Mouse (Mus musculus): ENCODE measurements at regions not wholly inside any gene's neighbourhood (a gene's known extent, or its start where the extent isn't known, plus 50 kb on each side); places are given as distances from the start of the nearest gene placed in this dataset.
A peak's percentile ranks its signal among the peaks of the same experiment; 100 is the strongest.

GRCm38 (mm10) chr2:166274016-166274346 is 118.5 kb upstream of the Sulf2 start:
- TF ChIP-seq CHD2 (IDR thresholded peaks at IDR 0.05; ENCODE audit: low read depth, low read length), result no peak
- no peak for TF ChIP-seq ZNF384 (IDR thresholded peaks at IDR 0.05; ENCODE audit: low read depth, low read length)
- TF ChIP-seq HCFC1 (IDR thresholded peaks at IDR 0.05; ENCODE audit: borderline replicate concordance, insufficient read depth, low read length), result no peak
- TF ChIP-seq MAFK (IDR thresholded peaks at IDR 0.05; ENCODE audit: insufficient read depth, low read depth, low read length), result no peak
- no peak for TF ChIP-seq ZC3H11A (IDR thresholded peaks at IDR 0.05; ENCODE audit: borderline replicate concordance, low read depth, low read length)
- peaks cover 0 to 5% of the 10 kb centered on the region in 2 experiments; a peak in 1 of 4 replicates for H3K4me1 ChIP-seq (ENCODE audit: control insufficient read depth in 2 of 2, insufficient read depth in 2 of 2, low read length in 2 of 2, poor library complexity in 1 of 2)
- no peak overlapping the region for H3K4me3 ChIP-seq (ENCODE audit: insufficient read depth in 1 of 2, low read depth in 1 of 2, low read length in 2 of 2, poor library complexity in 1 of 2, severe bottlenecking in 1 of 2)
- H3K36me3 ChIP-seq (ENCODE audit: control insufficient read depth, insufficient read depth, low read length, poor library complexity, severe bottlenecking), result no peaks in the 10 kb centered on the region
- in situ Hi-C loops (cut with MboI; ENCODE audit: low sequenced_read_pairs in 2 of 2, unreplicated experiment in 2 of 2), result no loop called here
- no peak for DNase-seq (ENCODE audit: low read depth, low spot score)
- no peak overlapping the region for H3K27ac ChIP-seq (ENCODE audit: insufficient read depth, low read depth, low read length, poor library complexity, severe bottlenecking)
- no peak overlapping the region for H3K9ac ChIP-seq (ENCODE audit: insufficient read depth, low read depth, low read length, poor library complexity, severe bottlenecking)
- H3K9me3 ChIP-seq (ENCODE audit: control insufficient read depth, insufficient read depth, low read depth, low read length), result no peaks in the 10 kb centered on the region

DNA sequence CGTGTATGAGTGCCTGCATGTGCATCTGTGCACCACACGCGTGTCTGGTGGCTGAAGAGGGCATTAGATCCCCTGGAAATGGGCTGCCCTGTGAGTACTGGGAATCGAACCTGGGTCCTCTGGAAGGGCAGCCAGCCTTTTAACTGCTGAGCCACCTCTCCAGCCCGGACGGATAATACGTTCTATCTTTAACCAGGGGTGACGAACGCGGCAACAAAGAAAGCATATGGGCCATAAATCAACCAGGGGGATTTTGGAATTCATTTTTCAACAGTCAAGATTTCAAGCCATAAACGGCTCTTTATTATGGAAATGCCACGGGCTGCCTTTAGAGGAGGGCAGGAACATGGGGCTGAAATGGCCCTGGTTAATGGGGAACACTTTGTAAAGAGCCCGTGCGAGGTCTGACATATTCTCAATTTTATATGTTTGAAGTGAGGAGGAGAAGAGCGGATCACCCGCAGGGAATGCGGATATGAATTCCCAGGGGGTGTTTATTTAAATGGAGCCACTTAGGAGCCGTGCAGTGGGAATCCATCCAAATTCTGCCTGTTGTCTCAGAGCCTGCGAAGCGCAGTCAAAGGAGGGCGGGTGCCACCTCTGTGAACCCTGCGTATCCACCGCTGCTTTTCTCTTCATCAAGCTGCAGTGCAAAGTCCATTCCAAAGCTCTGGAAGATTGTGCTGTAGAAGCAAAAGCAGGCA is 118.0 kb upstream of the Sulf2 start:
- Histone ChIP-seq H3K4me1 (ENCODE audit: control insufficient read depth in 2 of 2, insufficient read depth in 2 of 2, low read length in 2 of 2, poor library complexity in 1 of 2) (peaks cover 0 to 5% of the 10 kb centered on the region in 2 experiments; a peak in 1 of 4 replicates), H3K9ac (ENCODE audit: insufficient read depth, low read depth, low read length, poor library complexity, severe bottlenecking) (no peak overlapping the region), H3K4me3 (ENCODE audit: insufficient read depth in 1 of 2, low read depth in 1 of 2, low read length in 2 of 2, poor library complexity in 1 of 2, severe bottlenecking in 1 of 2) (no peak overlapping the region), H3K27ac (ENCODE audit: insufficient read depth, low read depth, low read length, poor library complexity, severe bottlenecking) (no peak overlapping the region), H3K9me3 (ENCODE audit: control insufficient read depth, insufficient read depth, low read depth, low read length) (no peaks in the 10 kb centered on the region), H3K36me3 (ENCODE audit: control insufficient read depth, insufficient read depth, low read length, poor library complexity, severe bottlenecking) (no peaks in the 10 kb centered on the region)
- TF ChIP-seq MAFK (IDR thresholded peaks at IDR 0.05; ENCODE audit: insufficient read depth, low read depth, low read length) (no peak), ZC3H11A (IDR thresholded peaks at IDR 0.05; ENCODE audit: borderline replicate concordance, low read depth, low read length) (no peak), ZNF384 (IDR thresholded peaks at IDR 0.05; ENCODE audit: low read depth, low read length) (no peak), HCFC1 (IDR thresholded peaks at IDR 0.05; ENCODE audit: borderline replicate concordance, insufficient read depth, low read length) (no peak), CHD2 (IDR thresholded peaks at IDR 0.05; ENCODE audit: low read depth, low read length) (no peak)
- in situ Hi-C loops (cut with MboI; ENCODE audit: low sequenced_read_pairs in 2 of 2, unreplicated experiment in 2 of 2), result no loop called here
- DNase-seq (ENCODE audit: low read depth, low spot score), result no peak

DNA sequence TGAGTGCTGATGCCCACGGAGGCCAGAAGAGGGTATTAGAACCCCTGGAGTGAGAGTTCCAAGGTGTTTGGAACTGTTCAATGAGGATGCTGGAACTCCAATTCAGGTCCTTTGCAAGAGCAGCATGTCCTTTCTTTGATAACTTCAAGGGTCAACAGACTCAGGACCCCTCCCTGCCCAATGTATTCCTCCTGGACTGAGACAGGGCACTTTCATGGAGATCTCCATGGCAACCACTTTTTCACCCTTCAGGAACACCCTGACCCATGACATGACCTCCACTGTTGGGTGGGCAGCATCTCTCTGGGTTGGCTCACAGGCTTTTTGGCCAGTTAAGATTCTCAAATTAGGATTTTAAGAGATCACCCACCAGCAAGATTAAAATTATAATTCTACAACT is 117.4 kb upstream of the Sulf2 start:
- in situ Hi-C loops (cut with MboI; ENCODE audit: low sequenced_read_pairs in 2 of 2, unreplicated experiment in 2 of 2), result no loop called here
- DNase-seq (ENCODE audit: low read depth, low spot score), result no peak
- H3K27ac ChIP-seq (ENCODE audit: insufficient read depth, low read depth, low read length, poor library complexity, severe bottlenecking), result no peak overlapping the region
- H3K4me3 ChIP-seq (ENCODE audit: insufficient read depth in 1 of 2, low read depth in 1 of 2, low read length in 2 of 2, poor library complexity in 1 of 2, severe bottlenecking in 1 of 2), result no peak overlapping the region
- TF ChIP-seq CHD2 (IDR thresholded peaks at IDR 0.05; ENCODE audit: low read depth, low read length) (no peak), ZC3H11A (IDR thresholded peaks at IDR 0.05; ENCODE audit: borderline replicate concordance, low read depth, low read length) (no peak), MAFK (IDR thresholded peaks at IDR 0.05; ENCODE audit: insufficient read depth, low read depth, low read length) (no peak), ZNF384 (IDR thresholded peaks at IDR 0.05; ENCODE audit: low read depth, low read length) (no peak), HCFC1 (IDR thresholded peaks at IDR 0.05; ENCODE audit: borderline replicate concordance, insufficient read depth, low read length) (no peak)
- H3K9ac ChIP-seq (ENCODE audit: insufficient read depth, low read depth, low read length, poor library complexity, severe bottlenecking), result no peak overlapping the region
- peaks cover 0 to 6% of the 10 kb centered on the region in 2 experiments; a peak in 1 of 4 replicates for H3K4me1 ChIP-seq (ENCODE audit: control insufficient read depth in 2 of 2, insufficient read depth in 2 of 2, low read length in 2 of 2, poor library complexity in 1 of 2)
- no peaks in the 10 kb centered on the region for H3K36me3 ChIP-seq (ENCODE audit: control insufficient read depth, insufficient read depth, low read length, poor library complexity, severe bottlenecking)
- no peaks in the 10 kb centered on the region for H3K9me3 ChIP-seq (ENCODE audit: control insufficient read depth, insufficient read depth, low read depth, low read length)

DNA sequence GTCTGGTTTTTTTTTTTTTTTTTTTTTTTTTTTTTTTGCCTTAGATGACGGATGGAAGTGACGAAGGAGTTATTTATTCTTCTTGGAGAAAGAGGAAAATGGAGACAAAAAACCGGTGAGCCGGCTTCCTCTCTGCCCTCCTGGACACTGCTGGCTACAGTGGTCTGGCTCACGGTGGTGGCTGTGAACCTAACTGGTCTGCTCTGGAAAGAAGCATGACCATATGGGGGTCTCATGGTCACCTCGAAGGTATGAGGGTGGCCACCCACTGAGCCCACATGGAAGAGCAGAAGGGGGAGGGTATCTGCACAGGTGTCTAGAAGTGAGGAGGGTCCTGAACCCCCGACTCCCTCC is 116.7 kb upstream of the Sulf2 start:
- no peaks in the 10 kb centered on the region for H3K9me3 ChIP-seq (ENCODE audit: control insufficient read depth, insufficient read depth, low read depth, low read length)
- TF ChIP-seq ZNF384 (IDR thresholded peaks at IDR 0.05; ENCODE audit: low read depth, low read length), result 0 out of 2 replicates have a peak, but pooled peaks have one; percentile 18
- no peak for TF ChIP-seq HCFC1 (IDR thresholded peaks at IDR 0.05; ENCODE audit: borderline replicate concordance, insufficient read depth, low read length)
- no peak for TF ChIP-seq ZC3H11A (IDR thresholded peaks at IDR 0.05; ENCODE audit: borderline replicate concordance, low read depth, low read length)
- H3K36me3 ChIP-seq (ENCODE audit: control insufficient read depth, insufficient read depth, low read length, poor library complexity, severe bottlenecking), result no peaks in the 10 kb centered on the region
- no peak overlapping the region for H3K4me3 ChIP-seq (ENCODE audit: insufficient read depth in 1 of 2, low read depth in 1 of 2, low read length in 2 of 2, poor library complexity in 1 of 2, severe bottlenecking in 1 of 2)
- H3K27ac ChIP-seq (ENCODE audit: insufficient read depth, low read depth, low read length, poor library complexity, severe bottlenecking), result no peak overlapping the region
- peaks cover 0 to 12% of the 10 kb centered on the region in 2 experiments; a peak in 2 of 4 replicates for H3K4me1 ChIP-seq (ENCODE audit: control insufficient read depth in 2 of 2, insufficient read depth in 2 of 2, low read length in 2 of 2, poor library complexity in 1 of 2)
- H3K9ac ChIP-seq (ENCODE audit: insufficient read depth, low read depth, low read length, poor library complexity, severe bottlenecking), result no peak overlapping the region
- in situ Hi-C loops (cut with MboI; ENCODE audit: low sequenced_read_pairs in 2 of 2, unreplicated experiment in 2 of 2), result no loop called here
- no peak for DNase-seq (ENCODE audit: low read depth, low spot score)
